Mouse (Mus musculus) adrenal gland, adult 2 months (tissue): ENCODE data around the gene Snrk. TPM values are rescaled to one million over a fixed set of nuclear protein-coding genes. Genes with fewer than 3 reads are reported as not detected.

Experiments
- polyA plus RNA-seq: library from polyadenylated mRNA; depleted of rRNA; stranded (reverse); fragments of >200 nt; gene quantifications from 2 replicates; pipeline ENCODE4 v1.2.3, GENCODE M21; 2012; rRNA removed
- total RNA-seq, 2 experiments: library from RNA; stranded (reverse); gene quantifications; 2 replicates each; pipeline ENCODE4 v1.2.3; 2021

The Snrk gene
- total and polyA plus RNA-seq, 3 experiments, result 115 to 230 (median 183) TPM

Other genes starting within 250 kb of the Snrk start
- gene Ackr2, start 218.9 kb upstream of the Snrk start, total RNA-seq, result 1 to 10 TPM; 1.2 to 1.4 TPM
- 0.77 and 0.92 TPM in 2 replicates for gene Ackr2, start 218.9 kb upstream of the Snrk start, polyA plus RNA-seq
- under 1 TPM; 0.48 to 0.84 TPM for gene Cyp8b1, start 201.0 kb upstream of the Snrk start, total RNA-seq
- 0.32 and 1.00 TPM in 2 replicates for gene Cyp8b1, start 201.0 kb upstream of the Snrk start, polyA plus RNA-seq
- gene Fam198a, start 166.3 kb upstream of the Snrk start, total RNA-seq, result 1 to 10 TPM in 1 of 2 experiments, under 1 TPM in 1; 0.78 to 1.6 TPM
- gene Fam198a, start 166.3 kb upstream of the Snrk start, polyA plus RNA-seq, result 0.87 and 1.5 TPM in 2 replicates
- 10 to 100 TPM; 14.7 to 24.7 TPM for gene Pomgnt2, start 120.2 kb upstream of the Snrk start, total RNA-seq
- 35.5 and 36.4 TPM in 2 replicates for gene Pomgnt2, start 120.2 kb upstream of the Snrk start, polyA plus RNA-seq
- 100 to 1,000 TPM in 1 of 2 experiments, 10 to 100 TPM in 1; 71.6 to 102 TPM for gene Ano10, start 177.2 kb downstream of the Snrk start, total RNA-seq
- 74.0 and 75.6 TPM in 2 replicates for gene Ano10, start 177.2 kb downstream of the Snrk start, polyA plus RNA-seq
- 100 to 1,000 TPM in 1 of 2 experiments, 10 to 100 TPM in 1; 90.4 to 137 TPM for gene Abhd5, start 234.3 kb downstream of the Snrk start, total RNA-seq
- 14.7 and 17.6 TPM in 2 replicates for gene Abhd5, start 234.3 kb downstream of the Snrk start, polyA plus RNA-seq